Mouse (Mus musculus) cerebellum, adult 2 months (tissue): Measurements from ENCODE around the gene Ucn.

ENCODE experiments used
- CTCF ChIP-seq: fragments of 200-500 bp; IDR thresholded peaks from 2 replicates; pipeline ENCODE4 v1.5.1; 2011; ENCODE audit warnings: low read depth, mild to moderate bottlenecking, control low read depth, low read length, moderate library complexity, borderline replicate concordance; ENCODE audit not compliant: insufficient read depth
- POLR2A ChIP-seq: fragments of 200-500 bp; IDR thresholded peaks from 2 replicates; pipeline ENCODE4 v1.6.1; 2011; ENCODE audit warnings: low read length, control low read depth, borderline replicate concordance; ENCODE audit not compliant: insufficient read depth

DNA sequence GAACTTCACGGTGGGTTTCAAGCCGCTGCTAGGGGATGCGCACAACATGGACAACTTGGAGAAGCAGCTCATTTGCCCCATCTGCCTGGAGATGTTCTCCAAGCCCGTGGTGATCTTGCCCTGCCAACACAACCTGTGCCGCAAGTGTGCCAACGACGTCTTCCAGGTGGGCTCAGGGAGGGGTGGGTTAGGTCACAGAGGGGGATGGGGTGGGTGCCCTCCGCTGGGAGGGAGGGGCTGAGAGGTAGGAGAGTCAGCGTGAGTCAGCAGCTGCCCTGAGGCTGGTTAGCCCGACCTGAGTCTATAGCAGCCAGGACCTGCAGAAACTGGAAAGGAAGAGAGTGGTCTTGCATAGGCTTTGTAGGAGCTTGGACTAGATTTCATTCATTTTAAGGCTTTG is 21.7 kb downstream of the Ucn start:
- TF ChIP-seq CTCF (no peak), POLR2A (no peak)
